Mouse (Mus musculus): ENCODE data around the gene Mapk13.
"Not testable (repeated sequence)": the region's sequence is repeated elsewhere in the genome, so short reads cannot be mapped to it uniquely, and the experiment has no call there.

Mapk13 gene

GRCm38 (mm10) chr17:28814529-28815097 lies 45.5 kb downstream of the Mapk13 start:
- no peak for DNase-seq (ENCODE audit: low spot score)

- DNase-seq (ENCODE audit: low spot score), result no peak
Observed at GRCm38 (mm10) chr17:28815384-28816004, 46.4 kb downstream of the Mapk13 start.

DNA sequence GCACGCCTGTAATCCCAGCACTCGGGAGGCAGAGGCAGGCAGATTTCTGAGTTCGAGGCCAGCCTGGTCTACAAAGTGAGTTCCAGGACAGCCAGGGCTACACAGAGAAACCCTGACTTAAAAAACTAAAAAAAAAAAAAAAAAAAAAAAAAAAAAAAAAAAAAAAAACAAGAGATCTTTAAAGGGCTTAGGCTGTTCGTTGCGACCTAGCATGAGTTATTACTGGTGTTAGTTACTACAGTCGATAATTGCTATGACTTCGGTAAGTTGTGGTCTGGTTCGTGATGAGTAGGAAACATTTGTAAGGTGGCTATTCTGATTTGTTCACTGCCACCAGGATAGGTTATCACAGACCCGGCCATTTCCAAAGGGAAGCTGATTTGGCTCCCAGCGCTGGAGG lies 47.2 kb downstream of the Mapk13 start:
- not testable (repeated sequence) for DNase-seq (ENCODE audit: low spot score)

GRCm38 (mm10) chr17:28816875-28817811 lies 48.0 kb downstream of the Mapk13 start:
- DNase-seq (ENCODE audit: low spot score), result no peak

DNA sequence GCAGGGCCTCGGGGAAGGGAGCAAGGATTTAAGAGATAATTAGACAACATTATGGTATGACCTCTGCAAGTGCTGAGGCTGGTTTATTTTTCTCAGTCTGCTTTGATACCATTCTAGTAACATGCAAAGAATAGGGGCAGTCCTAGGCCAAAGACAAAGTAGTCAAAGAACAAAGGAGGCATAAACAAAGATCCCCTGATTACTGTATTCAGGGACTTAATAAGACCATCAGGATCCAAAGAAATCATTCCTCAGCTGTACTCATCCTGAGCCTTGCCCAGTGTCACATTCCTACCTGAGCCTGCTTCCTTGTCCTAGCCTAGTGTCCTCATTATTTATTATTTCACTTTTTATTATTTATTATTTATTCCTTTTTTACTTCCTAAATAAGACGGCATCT lies 51.1 kb downstream of the Mapk13 start:
- no peak for DNase-seq (ENCODE audit: low spot score)

- DNase-seq (ENCODE audit: low spot score), result no peak
Observed at GRCm38 (mm10) chr17:28823004-28823745, 54.1 kb downstream of the Mapk13 start.

- DNase-seq (ENCODE audit: low spot score), result no peak
Observed at GRCm38 (mm10) chr17:28823749-28824148, 54.7 kb downstream of the Mapk13 start.

- no peak for DNase-seq (ENCODE audit: low spot score)
Observed at GRCm38 (mm10) chr17:28824896-28825295, 55.8 kb downstream of the Mapk13 start.

DNA sequence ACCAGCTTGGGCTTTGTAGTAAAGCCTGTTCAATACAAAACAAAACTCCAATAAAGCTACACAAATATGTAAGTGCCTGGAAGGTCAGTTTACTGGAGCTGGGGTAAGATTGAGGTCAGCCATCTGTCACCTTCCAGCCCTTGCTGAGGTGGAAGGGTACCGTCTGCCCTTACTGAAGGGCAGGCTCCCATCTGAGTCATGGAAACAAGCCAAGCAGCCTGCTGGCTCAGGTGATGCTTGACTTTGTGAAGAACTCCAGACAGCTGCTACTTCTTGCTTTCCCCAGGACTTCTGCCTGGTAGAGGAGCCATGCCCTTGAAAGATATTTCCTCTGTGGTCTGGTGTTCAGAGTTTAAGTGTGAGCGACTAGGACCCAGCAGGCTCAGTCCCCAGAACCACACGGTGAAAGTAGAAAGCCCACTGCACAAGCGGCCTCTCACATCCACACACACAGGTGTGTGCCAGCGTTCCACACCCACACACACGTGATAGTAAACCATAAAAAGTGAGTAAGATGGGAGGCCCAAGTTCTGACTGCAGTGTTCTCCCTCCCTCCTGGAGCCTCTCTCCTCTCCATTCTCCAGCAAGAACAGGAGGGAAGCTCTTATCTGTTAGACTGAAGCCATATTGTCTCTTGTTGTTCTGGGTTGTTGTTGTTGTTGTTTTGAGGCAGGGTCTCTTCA lies 56.4 kb downstream of the Mapk13 start:
- no peak for DNase-seq (ENCODE audit: low spot score)

DNA sequence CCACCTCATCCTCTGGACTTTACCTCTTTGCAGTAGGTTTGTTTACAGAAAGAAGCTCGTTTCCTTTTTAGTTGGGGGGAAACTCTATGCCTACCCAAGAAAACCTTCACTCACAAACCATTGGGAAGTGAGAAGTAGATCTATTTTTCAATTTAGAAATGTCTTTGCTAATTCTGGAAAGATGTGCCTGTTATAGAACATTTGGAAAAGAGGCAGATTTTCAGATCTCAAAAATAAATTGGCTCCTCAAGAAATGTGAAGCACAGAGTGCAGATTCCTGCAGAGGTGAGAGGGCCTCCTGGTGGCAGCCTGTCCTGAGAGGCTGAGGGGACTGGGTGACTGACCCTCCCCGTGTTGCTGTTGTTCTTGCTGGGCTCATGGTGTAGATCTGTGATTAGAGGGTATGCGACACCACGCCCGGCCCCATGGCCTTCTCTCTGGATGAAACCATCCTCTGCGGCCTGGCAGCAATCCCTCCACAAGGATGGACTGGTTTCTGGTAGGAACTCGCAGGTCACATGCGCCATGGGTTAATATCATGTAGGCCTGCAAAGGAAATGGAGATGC lies 58.7 kb downstream of the Mapk13 start:
- DNase-seq (ENCODE audit: low spot score), result no peak

DNA sequence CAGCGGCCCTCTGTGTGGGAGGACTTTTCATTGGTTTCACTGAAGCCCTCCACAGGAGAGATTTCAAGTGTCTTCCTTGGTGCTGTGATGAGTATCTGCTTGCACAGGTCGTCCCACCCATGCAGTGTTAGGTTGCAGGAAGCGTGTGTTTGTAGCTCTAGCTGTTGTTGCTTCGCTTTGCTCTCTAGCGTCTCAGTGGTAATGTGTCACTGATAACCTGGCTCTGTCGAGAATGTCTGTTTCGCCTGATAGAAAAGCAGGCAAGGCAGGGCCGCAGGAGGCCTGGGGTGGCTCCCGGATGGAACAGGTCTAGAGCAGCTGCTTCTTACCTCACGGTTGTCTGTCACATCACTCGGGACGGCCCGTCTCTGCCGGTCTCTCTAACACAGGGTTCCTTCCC lies 60.0 kb downstream of the Mapk13 start:
- DNase-seq (ENCODE audit: low spot score), result no peak
